Mouse (Mus musculus) G1E-ER4 (cell line): Measurements from ENCODE around the gene Hs3st2. TPM values are rescaled to one million over a fixed set of nuclear protein-coding genes. Genes with fewer than 3 reads are reported as not detected.

Experiments
- GATA1 ChIP-seq: IDR thresholded peaks from one replicate; pipeline ENCODE4 v1.8.0; 2012; ENCODE audit warnings: low read length, inconsistent platforms
- polyA plus RNA-seq: library from polyadenylated mRNA; stranded (reverse); fragments of >175 nt; gene quantifications from 2 replicates; pipeline ENCODE4 v1.2.3, GENCODE M21; 2012

Gene Hs3st2
- polyA plus RNA-seq, 1 experiment, result not detected

DNA sequence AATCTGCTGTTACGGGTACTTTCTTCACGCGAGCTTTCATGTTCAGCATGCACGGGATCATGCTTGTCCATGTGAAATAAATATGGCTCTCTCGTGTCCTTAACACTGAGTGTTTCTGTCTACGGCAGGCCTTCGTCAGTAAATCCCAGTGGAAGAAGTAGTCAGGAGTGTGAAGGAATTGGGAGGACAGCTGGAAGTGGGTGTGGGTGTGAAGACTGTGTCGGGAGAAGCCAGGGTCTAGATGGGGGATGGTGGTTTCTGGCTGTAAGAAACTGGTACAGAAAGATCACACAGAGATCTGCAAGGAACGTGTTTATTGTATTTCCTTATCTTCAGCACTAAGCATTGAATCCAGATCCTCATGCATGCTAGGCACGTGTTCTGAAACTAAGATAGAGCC, 110.0 kb downstream of the Hs3st2 start:
- no peak for TF ChIP-seq GATA1

DNA sequence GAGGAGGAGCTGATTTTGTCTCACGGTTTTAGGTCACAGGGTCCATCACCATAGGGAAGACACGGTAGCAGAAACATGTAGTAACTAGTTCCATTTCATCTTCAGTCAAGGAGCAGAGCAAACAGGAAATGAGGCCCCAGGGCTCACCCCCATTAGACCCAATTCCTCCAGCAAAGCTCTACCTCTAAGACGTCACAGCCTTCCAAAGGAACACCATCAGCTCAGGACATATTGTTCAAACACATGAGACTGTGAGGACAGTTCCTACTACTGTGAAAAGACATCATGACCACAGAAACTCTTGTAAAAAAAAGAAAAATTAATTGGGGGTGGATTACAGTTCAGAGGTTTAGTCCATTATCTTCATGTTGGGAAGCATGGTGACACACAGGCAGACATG, 125.1 kb downstream of the Hs3st2 start:
- TF ChIP-seq GATA1, result no peak

DNA sequence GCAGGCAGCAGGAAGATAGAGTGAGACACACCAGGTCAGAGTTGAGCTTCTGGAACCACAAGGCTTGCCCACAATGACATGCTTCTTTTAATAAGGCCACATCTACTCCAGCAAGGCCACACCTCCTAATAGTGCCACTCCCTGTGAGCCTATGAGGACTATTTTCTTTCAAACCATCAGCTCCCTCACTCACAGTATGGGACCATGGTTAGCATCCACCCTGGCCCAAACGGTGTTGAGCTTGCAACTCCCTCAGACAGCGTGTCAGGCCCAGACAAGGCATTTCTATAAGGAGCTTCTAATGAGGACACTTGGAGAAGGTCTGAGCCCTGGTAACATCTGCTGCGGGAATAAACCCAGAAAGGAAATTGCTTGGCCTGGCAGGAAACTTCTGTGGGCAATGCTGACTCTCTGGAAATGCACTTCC, 125.5 kb downstream of the Hs3st2 start:
- TF ChIP-seq GATA1, result no peak

DNA sequence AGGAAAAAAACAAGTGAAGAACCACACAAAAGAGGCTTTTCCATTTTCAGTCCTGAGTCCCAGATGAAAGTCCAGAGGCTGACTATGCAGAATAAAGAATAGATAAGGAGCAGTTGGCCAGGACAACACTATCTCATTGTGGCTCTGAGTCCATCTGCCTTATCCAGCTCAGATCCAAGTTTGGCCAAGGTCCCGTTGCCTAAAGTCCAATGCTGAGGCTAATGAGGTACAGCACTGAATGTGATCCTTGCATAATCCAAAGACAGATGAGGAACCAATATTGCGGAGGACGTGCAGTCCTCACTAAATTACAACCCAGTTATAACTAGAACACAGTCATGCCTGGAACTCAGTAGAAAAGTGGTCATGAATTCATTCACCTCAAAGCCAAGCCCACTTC, 130.5 kb downstream of the Hs3st2 start:
- no peak for TF ChIP-seq GATA1

DNA sequence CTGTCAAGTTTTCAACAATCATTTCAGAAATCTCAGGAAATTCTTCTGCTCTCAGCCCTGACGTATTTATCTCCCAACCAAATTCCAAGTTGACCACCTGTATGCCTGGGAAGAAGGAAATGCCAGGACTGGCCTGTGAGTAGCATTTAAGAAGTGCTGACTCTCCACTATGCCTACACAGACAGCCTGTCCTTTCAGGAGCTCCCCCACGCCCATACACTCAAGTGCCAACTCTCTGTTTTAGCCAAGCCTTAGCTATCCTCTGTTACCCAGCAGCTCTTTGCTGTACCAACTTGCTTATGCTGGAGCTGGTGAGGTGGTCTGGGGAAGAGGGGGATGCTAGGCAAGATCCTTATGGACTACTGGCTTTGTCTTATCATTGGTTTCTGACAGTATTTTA, 137.4 kb downstream of the Hs3st2 start:
- no peak for TF ChIP-seq GATA1

DNA sequence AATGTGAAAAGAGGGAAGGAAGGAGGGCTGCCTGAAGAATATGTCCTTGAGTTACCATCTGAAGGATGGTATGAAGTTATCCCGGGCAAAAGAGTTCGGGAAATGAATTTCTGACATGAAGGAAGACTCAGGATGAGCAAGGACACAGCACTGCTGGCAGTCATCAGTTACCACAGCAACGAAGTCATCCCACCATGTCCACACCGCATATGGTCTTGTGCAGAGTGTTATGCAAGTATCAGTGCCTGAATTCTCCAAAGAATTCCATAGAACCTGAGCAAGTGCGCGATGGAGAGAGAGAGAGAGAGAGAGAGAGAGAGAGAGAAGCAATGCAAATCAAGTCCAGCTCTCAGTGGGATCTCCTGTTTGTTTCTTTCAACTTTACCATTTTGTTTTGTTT, 142.0 kb downstream of the Hs3st2 start:
- no peak for TF ChIP-seq GATA1

DNA sequence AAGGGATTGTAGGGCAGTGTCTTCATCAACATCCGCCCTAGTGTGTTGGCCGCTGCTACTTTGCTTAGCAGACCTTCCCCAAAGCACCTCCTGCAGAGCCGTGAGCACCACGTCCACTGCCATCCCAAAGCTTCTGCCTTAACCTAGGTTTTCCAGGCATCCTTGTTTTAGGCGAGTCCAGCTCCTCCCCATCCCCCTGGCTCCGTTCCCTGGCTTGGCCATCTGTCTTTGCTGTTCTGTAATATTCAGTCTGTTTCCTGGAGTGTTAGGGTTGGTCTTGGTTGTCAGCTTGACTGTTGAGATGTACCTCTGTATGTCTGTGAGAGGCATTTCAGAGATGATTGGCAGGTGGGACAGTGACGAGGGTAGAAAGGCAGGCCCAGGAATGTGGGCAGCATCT, 142.7 kb downstream of the Hs3st2 start:
- no peak for TF ChIP-seq GATA1

DNA sequence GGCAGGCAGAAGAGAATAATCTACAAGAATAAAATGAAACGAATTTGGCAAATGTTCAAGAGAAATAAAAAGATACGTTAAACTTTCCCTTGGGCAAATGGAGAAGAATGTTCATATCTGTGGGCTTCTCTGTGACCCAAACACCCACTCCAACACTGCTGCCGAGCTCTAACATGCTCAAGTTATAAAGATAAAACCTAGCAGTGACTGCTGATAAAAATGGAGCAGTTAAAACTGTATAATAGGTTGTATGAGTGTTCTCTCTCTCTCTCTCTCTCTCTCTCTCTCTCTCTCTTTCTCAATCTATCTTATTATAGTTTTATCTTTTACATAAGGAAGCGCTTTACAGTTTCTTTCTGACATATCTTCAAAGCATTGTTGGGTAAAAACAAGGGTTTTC, 144.3 kb downstream of the Hs3st2 start:
- TF ChIP-seq GATA1, result no peak

DNA sequence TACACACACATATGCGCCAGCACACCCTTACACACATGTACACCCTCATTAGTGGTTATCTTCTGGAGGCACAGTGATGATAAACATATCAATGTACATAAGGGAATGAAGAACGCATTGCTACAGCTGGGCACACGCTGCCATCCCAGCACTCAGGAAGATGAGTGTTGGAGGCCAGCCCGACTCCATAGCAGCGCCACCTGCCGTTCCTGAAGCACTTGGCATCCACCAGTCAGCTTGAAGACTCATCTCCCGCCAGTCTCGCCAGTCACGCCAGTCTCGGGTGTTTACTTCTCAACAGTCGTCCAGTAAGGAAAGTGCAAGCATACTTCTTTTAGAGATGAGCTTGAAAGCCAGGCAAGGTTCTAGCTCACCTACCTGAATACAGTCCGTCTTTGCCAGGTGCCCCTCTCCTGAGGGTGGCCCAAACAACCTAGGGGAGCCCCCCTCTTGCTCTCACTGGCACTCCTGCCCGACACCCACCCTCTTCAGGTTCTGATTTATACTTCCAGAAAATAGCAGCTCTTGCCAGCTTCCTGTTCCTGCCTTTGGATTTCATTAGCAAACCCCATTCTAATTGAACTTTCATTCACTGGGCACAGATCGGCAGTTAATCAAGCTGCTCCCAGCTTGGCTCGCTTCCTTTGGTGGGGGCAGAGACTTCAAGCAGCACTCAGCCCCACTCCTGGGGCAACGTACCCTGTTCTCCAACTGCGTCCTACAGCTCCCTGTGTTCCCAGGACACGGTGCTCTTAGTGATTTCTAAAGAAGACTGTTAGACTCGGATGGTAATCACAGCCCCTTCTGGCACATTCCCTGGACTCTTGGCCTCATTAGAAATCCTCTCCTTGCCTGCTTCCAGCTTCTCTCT, 148.0 kb downstream of the Hs3st2 start:
- no peak for TF ChIP-seq GATA1

DNA sequence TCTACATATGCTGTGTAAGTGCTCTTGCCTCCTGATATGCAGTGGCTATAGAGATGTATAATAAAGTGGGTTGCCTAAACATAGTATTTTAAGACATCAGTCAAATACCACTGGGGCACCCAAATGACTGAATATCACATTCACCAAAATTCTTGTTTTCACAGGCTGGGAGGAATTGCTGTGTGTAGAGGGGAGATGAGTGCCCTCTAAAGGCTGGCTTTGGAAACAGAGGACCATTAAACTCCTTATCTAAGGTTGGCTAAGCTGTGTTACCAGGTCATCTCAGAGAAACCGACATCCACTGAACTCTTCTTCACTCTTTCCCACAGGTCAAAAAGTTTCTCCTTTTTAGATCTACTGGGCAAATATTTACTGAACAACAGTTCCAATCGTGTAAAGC, 150.8 kb downstream of the Hs3st2 start:
- TF ChIP-seq GATA1, result no peak

DNA sequence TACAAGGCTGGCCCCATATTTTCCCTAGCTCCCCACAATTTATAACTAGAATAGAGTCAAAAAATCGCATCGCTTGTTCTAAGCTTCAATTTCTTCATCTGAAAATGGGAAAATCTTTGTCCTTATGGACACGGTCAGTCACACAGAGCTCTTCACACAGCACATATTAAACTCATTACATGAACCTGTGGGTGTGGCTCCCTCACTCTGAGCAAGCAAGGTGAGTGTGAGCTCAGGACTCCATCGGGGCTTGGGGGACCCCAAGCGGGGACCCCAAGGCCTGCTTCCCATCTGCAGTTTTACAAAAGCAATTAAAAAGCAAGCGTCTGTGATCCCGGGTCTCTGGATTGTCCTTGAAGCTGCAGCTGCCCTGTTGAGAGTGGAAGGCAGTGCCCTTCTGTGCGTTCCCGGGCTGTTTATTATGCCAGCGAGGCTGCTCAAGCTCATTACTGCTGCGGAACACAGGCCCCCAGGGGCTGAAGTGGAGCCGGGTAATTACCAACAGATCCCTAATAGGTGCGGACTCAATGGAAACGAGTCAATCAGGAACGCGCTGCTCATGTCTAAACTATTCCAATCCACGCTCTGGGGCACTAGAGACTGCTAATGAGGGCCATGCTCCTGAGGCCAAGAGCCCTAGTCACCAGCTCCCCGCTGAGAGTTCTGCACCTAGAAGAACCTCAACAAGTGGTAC, 157.8 kb downstream of the Hs3st2 start:
- no peak for TF ChIP-seq GATA1
